Mouse (Mus musculus) spleen, adult 2 months (tissue): ENCODE measurements around the gene Ninl. TPM values are rescaled to one million over a fixed set of nuclear protein-coding genes. Genes with fewer than 3 reads are reported as not detected.
A peak's percentile ranks its signal among the peaks of the same experiment; 100 is the strongest.

Experiments
- DNase-seq, 2 experiments: peaks; one replicate each; pipeline versions ENCODE4 v3.0.0 to v3.0.0-alpha.2; 2012 to 2021; ENCODE audit warnings: low spot score in 2 of 2, low read depth in 1 of 2
- H3K27ac ChIP-seq: fragments of 200-500 bp; 2 replicates; pipeline ENCODE4 v1.5.1; 2012; ENCODE audit warnings: low read length, inconsistent platforms; ENCODE audit not compliant: insufficient read depth
- H3K27me3 ChIP-seq: fragments of 200-500 bp; 2 replicates; pipeline ENCODE4 v1.6.1; 2012; ENCODE audit warnings: mild to moderate bottlenecking, moderate library complexity, low read length, inconsistent platforms; ENCODE audit not compliant: control insufficient read depth, insufficient read depth
- H3K36me3 ChIP-seq: fragments of 200-500 bp; 2 replicates; pipeline ENCODE4 v1.6.1; 2012; ENCODE audit warnings: mild to moderate bottlenecking, low read length, inconsistent platforms; ENCODE audit not compliant: control insufficient read depth, insufficient read depth
- H3K4me1 ChIP-seq: fragments of 200-500 bp; 2 replicates; pipeline ENCODE4 v1.6.1; 2011; ENCODE audit warnings: inconsistent platforms; ENCODE audit not compliant: control insufficient read depth, insufficient read depth, insufficient read length
- H3K4me3 ChIP-seq: fragments of 200-500 bp; 2 replicates; pipeline ENCODE4 v1.5.1; 2011; ENCODE audit warnings: mild to moderate bottlenecking, inconsistent platforms; ENCODE audit not compliant: insufficient read depth, insufficient read length; ENCODE audit errors: extremely low read depth
- CTCF ChIP-seq: fragments of 200-500 bp; IDR thresholded peaks from 2 replicates; pipeline ENCODE4 v1.5.1; 2011; ENCODE audit warnings: mild to moderate bottlenecking, inconsistent platforms; ENCODE audit not compliant: insufficient read depth, insufficient read length, insufficient replicate concordance; ENCODE audit errors: extremely low read depth
- POLR2A ChIP-seq: fragments of 200-500 bp; IDR thresholded peaks from 2 replicates; pipeline ENCODE4 v1.6.1; 2011; ENCODE audit warnings: low read depth, low read length, inconsistent platforms
- WGBS: fragments of 180-500 bp; shearing (Covaris S2); methylation state at CpG from one replicate; pipeline ENCODE4 v1.1.7; 2018; 5-methylcytosine and 5-hydroxymethylcytosine counted together
- polyA plus RNA-seq: library from polyadenylated mRNA; depleted of rRNA; stranded (reverse); fragments of >200 nt; gene quantifications from 2 replicates; pipeline ENCODE4 v1.2.3, GENCODE M21; 2012; rRNA removed

The Ninl gene
- polyA plus RNA-seq, 1 experiment, result 2.1 TPM

- no peaks in the 10 kb centered on the region for H3K27me3 ChIP-seq
- no peak overlapping the region for H3K4me3 ChIP-seq
- TF ChIP-seq POLR2A (no peak), CTCF (no peak)
- H3K4me1 ChIP-seq, result peaks cover 12% of the 10 kb centered on the region
- H3K27ac ChIP-seq, result peak overlapping the region; percentile 58
- no peak for DNase-seq
- 0 out of 2 replicates have a peak, but pooled peaks cover 1% of the 10 kb centered on the region for H3K36me3 ChIP-seq
- 81% methylated on average over 7 of the region's 7 CpGs for WGBS
Measured at GRCm38 (mm10) chr2:150895691-150896252, 143.4 kb downstream of the Ninl start.

DNA sequence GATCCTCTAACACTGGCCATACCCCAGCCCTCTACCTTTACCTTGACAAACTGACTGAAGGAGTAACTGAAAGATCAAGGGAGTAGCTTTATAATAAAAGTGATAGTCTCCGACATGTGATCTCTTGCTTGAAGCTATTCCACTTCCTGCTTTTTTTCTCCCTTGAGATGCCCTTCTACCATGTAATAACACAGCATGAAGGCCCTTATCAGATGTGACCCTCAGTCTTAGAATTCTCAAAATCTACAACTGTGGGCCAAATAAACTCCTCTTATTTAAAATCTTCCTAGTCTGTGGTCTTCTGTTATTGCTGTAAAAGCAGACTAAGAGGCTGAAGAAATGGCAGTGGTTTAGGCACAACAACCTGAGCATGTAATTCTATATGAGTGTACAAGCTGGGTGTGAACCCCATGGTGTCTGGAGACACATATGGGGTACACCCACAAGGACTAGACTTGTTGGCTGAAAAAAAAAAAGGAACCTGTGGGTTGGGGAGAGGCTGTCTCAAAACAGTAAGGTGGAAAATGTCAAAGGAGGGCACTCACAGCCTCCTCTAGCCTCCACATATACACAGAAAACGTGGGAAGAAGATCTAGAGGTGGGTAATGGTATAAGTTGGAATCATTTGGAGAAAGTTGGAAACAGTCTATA lies 144.4 kb downstream of the Ninl start:
- TF ChIP-seq POLR2A (no peak), CTCF (no peak)
- 65% methylated on average over 2 of the region's 2 CpGs for WGBS
- no peak overlapping the region for H3K4me3 ChIP-seq
- H3K36me3 ChIP-seq, result no peaks in the 10 kb centered on the region
- no peaks in the 10 kb centered on the region for H3K27me3 ChIP-seq
- peaks cover 12% of the 10 kb centered on the region for H3K4me1 ChIP-seq
- H3K27ac ChIP-seq, result no peak overlapping the region; the same call in 1 of the 2 replicates
- no peak for DNase-seq

GRCm38 (mm10) chr2:150887370-150887769 lies 151.8 kb downstream of the Ninl start:
- H3K4me3 ChIP-seq, result no peak overlapping the region
- no peaks in the 10 kb centered on the region for H3K27me3 ChIP-seq
- no peak for DNase-seq
- H3K36me3 ChIP-seq, result no peaks in the 10 kb centered on the region
- 79% methylated on average over 2 of the region's 2 CpGs for WGBS
- H3K27ac ChIP-seq, result no peak overlapping the region
- TF ChIP-seq CTCF (no peak), POLR2A (no peak)
- H3K4me1 ChIP-seq, result no peaks in the 10 kb centered on the region; the same call in 1 of the 2 replicates

- Histone ChIP-seq H3K27me3 (no peaks in the 10 kb centered on the region), H3K36me3 (no peaks in the 10 kb centered on the region), H3K27ac (no peak overlapping the region), H3K4me3 (no peak overlapping the region), H3K4me1 (no peaks in the 10 kb centered on the region; the same call in 1 of the 2 replicates)
- no peak for DNase-seq
- TF ChIP-seq POLR2A (no peak), CTCF (no peak)
Measured at GRCm38 (mm10) chr2:150886315-150886714, 152.9 kb downstream of the Ninl start.

DNA sequence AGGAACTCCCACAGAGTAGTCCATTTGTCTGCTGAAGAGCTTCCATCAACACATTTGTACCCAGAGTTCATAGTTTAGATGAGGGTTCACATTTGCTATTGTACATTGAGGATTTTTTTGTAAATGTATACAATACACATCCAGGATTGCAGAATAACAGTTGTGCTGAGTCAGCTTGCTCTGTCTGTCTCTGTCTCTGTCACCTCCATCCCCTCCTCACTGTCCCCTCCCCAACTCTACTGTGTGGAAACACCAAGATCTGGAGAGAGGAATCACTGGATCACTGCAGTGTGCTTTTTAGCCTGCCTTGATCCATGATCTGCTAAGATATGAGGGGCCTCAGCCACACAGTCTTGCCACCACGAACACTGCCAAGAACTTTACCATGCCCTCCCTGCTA lies 153.4 kb downstream of the Ninl start:
- Histone ChIP-seq H3K27ac (no peak overlapping the region), H3K36me3 (no peaks in the 10 kb centered on the region), H3K27me3 (no peaks in the 10 kb centered on the region), H3K4me1 (no peaks in the 10 kb centered on the region; the same call in 1 of the 2 replicates), H3K4me3 (no peak overlapping the region)
- WGBS, result 91% methylated on average over 1 of the region's 1 CpGs
- no peak for TF ChIP-seq POLR2A
- DNase-seq, result no peak

GRCm38 (mm10) chr2:150884779-150885110 lies 154.4 kb downstream of the Ninl start:
- WGBS, result 86% methylated on average over 1 of the region's 1 CpGs
- TF ChIP-seq POLR2A (no peak), CTCF (no peak)
- Histone ChIP-seq H3K4me1 (no peaks in the 10 kb centered on the region; the same call in 1 of the 2 replicates), H3K36me3 (no peaks in the 10 kb centered on the region), H3K27me3 (no peaks in the 10 kb centered on the region), H3K27ac (no peak overlapping the region), H3K4me3 (no peak overlapping the region)
- DNase-seq, result no peak

Other genes with a start within 250 kb of the Ninl start
- 44.3 and 48.0 TPM in 2 replicates for gene Abhd12, start 134.6 kb downstream of the Ninl start, polyA plus RNA-seq
- gene Gins1, start 134.0 kb downstream of the Ninl start, polyA plus RNA-seq, result 1.9 and 2.1 TPM in 2 replicates
- 1.5 and 1.6 TPM in 2 replicates for gene Nanp, start within 50 bp of the Ninl start, polyA plus RNA-seq
- gene Gm14151, start 53.0 kb upstream of the Ninl start, polyA plus RNA-seq, result not detected in 2 replicates
- not detected in 2 replicates for gene Gm14147, start 58.9 kb upstream of the Ninl start, polyA plus RNA-seq